Mouse (Mus musculus) CD4-positive helper T cell, adult 2 months (primary cell): ENCODE measurements around the gene Hscb.
"Not testable (repeated sequence)": the region's sequence is repeated elsewhere in the genome, so short reads cannot be mapped to it uniquely, and the experiment has no call there.

ENCODE experiments used
- DNase-seq: peaks from one replicate; pipeline ENCODE4 v3.0.0-alpha.2; 2012; ENCODE audit warnings: low read depth, missing footprints, low spot score

The Hscb gene

GRCm38 (mm10) chr5:110839678-110840365, at the start of gene Hscb, which contains the start of gene Chek2:
Hscb (minus strand) TSS chr5:110839777.
Chek2 (plus strand) TSS chr5:110839979.
- peak; percentile 97 for DNase-seq

DNA sequence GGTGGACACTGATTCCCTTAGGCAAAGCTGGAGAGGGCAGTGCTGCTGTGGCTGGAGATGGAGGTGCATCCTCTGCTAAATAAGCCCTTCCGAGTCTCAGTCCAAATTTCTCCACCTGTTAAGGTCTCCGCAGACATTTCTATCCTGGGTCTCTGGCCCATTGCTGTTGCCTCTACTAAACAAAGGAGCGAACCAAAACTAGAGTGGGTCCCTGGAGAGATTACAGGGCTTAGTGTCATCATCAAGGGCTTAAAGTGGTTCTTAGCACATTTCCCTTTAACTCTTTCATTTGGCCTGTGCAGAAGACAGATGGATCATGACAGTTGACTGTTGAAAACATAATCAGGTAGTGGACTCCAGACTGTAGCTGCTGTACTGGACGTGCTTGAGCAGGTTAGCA, 49.0 kb upstream of the Hscb start:
- no peak for DNase-seq

- DNase-seq = peak; percentile 84
Measured at GRCm38 (mm10) chr5:110879584-110880374, 40.2 kb upstream of the Hscb start, which contains the start of gene Ttc28. Ttc28 (plus strand) TSS chr5:110879803.

- no peak for DNase-seq
Measured at GRCm38 (mm10) chr5:110879042-110879441, 39.5 kb upstream of the Hscb start.

GRCm38 (mm10) chr5:110878526-110878925, 38.9 kb upstream of the Hscb start:
- DNase-seq = not testable (repeated sequence)

- no peak for DNase-seq
Measured at GRCm38 (mm10) chr5:110877666-110878505, 38.3 kb upstream of the Hscb start.

DNA sequence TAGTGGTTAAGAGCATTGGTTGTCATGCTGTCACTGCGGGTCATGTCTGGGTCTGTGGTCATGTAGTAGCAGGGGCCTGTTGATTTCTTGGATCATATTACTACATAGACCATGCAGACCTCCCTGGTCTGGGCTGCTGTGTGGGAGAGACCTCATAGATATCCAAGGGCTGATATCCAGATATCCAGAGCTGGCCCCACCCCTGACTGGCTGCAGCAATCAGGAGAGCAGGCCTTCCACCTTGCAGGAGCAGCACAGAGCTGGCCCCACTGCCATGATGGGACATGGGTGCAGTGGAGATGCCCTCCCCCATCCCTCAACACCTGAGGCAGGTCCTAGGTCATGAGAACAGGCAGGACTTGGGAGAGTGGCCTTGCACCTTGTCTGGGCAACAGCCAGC, 35.7 kb upstream of the Hscb start:
- DNase-seq = no peak

DNA sequence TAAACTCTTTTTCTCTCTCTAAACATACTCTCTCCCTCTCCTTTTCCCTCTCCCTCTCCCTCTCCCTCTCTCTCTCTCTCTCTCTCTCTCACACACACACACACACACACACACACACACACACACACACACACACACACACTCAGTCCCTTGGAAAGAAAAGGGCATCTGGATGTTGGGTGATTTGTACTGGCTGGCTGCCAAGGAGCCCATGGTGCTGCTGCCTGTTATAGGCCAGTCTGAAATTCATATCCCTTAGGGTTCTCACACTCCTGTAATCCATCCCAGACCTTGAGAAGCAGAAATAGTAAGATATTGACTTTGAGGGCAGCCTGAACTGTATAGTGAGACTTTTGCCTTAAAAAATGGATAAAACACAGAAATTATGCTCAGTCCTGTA, 35.1 kb upstream of the Hscb start:
- DNase-seq = no peak

GRCm38 (mm10) chr5:110873160-110873559, 33.6 kb upstream of the Hscb start:
- DNase-seq = no peak

- no peak for DNase-seq
Measured at GRCm38 (mm10) chr5:110869242-110869669, 29.7 kb upstream of the Hscb start.

DNA sequence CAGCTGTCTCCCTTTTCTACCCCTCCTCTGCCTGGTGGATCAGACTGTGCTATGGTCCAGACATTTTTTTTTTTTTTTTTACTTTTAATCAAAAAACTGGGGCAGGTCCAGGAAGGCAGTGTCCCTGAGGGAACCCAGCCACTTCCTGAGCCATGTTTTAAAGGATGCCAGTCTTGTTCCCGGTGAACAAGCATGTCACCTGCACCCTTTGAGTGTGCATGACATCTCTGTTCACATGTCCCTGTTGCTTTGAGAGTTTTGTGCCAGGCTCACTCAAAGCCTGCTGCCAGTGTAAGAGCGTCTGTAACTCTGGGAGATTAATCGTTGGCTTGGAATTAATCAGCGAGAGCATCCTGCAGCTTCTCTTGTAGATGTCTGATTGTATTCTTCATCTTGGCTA, 28.9 kb upstream of the Hscb start:
- DNase-seq = no peak

- DNase-seq = no peak
Measured at GRCm38 (mm10) chr5:110860445-110860844, 20.9 kb upstream of the Hscb start.

DNA sequence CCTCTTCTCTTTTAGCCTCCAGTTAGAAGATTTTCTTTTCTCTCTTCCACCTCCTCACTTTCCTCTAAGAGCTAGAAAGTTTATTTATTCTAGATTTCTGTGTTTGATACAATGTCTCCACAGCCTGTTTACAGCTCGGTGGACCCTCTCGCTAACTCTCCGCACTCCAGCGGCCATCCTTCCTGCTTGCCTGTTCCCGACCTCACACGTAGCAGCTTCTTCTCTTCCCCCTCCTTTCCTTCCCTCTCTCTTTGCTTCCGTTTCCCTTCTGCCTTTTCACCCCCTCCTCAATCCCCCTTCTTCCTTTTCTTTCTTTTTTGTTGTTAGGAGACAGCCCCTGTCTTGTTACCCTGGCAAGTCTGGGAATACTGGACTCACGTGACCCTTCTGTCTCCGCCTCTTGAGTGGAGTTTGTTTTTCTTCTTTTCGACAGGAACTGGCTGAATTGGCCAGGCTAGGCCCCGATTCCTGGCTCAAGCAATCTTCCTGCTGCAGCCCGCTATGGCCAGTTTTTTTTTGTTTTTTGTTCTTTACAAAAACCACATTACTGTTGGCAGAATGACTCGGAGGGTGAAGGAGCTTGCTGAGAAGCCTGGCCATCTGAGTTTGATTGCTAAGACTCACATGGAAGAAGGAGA, 19.6 kb upstream of the Hscb start:
- no peak for DNase-seq

- no peak for DNase-seq
Measured at GRCm38 (mm10) chr5:110857091-110857490, 17.5 kb upstream of the Hscb start.

- no peak for DNase-seq
Measured at GRCm38 (mm10) chr5:110852990-110853389, 13.4 kb upstream of the Hscb start.

DNA sequence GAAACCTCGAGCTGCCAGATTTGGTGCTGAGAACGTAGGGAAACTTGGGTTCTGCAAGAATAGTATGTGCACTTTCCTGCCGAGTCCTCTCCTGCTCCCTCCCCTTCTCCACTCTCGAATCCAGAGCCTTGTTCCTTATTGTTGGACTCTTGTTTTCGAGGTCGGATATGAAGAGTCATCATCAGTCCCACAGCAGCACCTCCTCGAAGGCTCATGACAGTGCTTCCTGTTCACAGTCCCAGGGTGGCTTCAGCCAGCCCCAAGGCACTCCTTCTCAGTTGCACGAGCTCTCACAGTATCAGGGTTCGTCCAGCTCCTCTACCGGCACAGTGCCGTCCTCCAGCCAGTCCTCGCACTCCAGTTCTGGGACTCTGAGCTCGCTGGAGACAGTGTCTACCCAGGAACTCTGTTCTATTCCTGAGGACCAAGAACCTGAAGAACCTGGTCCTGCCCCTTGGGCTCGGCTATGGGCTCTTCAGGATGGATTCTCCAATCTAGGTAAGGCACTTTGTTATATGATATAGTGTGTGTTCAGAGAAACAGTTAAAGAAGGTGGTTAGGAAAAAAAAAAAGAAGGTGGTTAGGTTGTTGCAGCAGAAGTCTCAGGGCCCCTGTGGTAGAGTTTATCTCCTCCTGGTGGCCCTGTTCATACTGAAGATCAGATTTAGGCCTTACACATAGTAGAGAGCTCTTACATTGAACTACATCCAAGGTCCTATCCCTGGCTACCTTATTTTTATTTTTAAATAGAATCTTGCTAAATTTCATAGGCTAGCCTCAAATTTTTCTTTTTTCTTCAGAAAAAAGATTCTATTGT, 1.7 kb upstream of the Hscb start:
- no peak for DNase-seq

DNA sequence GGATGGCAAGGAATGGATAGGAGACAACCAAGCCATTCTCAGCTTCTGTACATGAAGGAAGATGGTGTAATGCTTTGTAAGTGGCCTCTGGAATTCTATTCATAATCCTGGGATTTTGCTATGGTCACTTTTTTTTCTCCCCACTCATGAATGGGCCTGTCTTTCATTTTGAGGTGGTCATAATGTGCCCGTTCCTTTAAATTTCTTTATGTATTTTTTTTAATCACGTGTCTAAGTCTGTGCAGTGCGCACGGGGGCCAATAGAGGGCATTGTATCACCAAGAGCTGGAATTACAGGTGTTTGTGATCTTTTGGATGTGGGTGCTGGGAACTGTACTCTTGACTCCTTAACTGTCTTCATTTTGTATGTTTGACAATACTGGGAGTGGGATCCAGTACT, 888 bp upstream of the Hscb start:
- peak; percentile 77 for DNase-seq

DNA sequence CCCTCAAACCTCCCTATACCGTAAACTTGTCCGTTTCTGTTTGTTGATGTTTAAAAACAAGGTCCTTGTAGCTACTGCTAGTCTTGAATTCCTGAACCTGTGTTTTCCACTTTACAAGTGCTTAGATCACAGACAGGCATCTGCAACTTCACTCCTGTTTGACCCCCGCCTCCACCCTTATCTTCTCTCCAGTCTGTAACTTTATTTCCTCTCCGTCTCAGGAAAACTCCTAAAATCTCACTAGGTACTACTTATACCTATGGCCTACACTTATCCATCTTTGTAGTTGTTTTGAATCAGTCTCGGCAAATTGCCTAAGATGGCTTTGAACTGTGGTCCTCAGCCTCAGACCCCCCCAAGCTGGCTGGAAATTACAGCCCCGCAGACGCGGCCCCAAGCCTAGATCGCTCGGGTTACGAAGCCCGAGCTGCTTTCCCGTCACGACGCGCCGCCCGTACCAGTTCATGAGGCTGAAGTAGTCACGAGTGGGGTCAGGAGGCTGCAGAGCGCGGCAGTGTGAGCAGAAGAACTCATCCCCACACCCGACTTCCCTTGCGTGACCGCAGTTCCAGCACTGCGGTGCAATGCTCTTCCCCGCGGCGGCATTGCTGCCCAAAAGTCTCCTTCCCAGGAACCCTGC, 419 bp downstream of the Hscb start:
- no peak for DNase-seq

- not testable (repeated sequence) for DNase-seq
Measured at GRCm38 (mm10) chr5:110838016-110838415, 1.6 kb downstream of the Hscb start.

GRCm38 (mm10) chr5:110835959-110836358, 3.6 kb downstream of the Hscb start:
- DNase-seq = no peak
